Mouse (Mus musculus): ENCODE data around the gene Srrm3. TPM values are rescaled to one million over a fixed set of nuclear protein-coding genes. Genes with fewer than 3 reads are reported as not detected.

Gene Srrm3
- polyA plus RNA-seq, 1 experiment from 2014 or later, result 65.9 TPM

GRCm38 (mm10) chr5:135804735-135805134 is 2.0 kb upstream of the Srrm3 start:
- 49% methylated on average over 2 of the region's 2 CpGs for WGBS
- Histone ChIP-seq H3K9me3 (ENCODE audit: control insufficient read depth, low read length) (no peaks in the 10 kb centered on the region), H3K36me3 (ENCODE audit: control insufficient read depth, insufficient read depth, low read length) (no peaks in the 10 kb centered on the region), H3K4me1 (ENCODE audit: control insufficient read depth, insufficient read depth, low read length) (peaks cover 22% of the 10 kb centered on the region), H3K9ac (replicated peaks; ENCODE audit: low read depth, low read length) (no peak overlapping the region), H3K4me3 (ENCODE audit: low read depth, low read length) (no peak overlapping the region), H3K27me3 (ENCODE audit: control insufficient read depth, insufficient read depth, low read length) (no peaks in the 10 kb centered on the region), H3K27ac (ENCODE audit: low read depth, low read length) (peak overlapping the region; percentile 60), H3K4me2 (ENCODE audit: low read depth, low read length) (no peak overlapping the region)
- no peak for ATAC-seq (ENCODE audit: low read depth)

- Histone ChIP-seq H3K27me3 (ENCODE audit: control insufficient read depth, insufficient read depth, low read length) (no peaks in the 10 kb centered on the region), H3K4me2 (ENCODE audit: low read depth, low read length) (peak overlapping the region; percentile 73), H3K9ac (replicated peaks; ENCODE audit: low read depth, low read length) (peak overlapping the region; percentile 87), H3K27ac (ENCODE audit: low read depth, low read length) (no peak overlapping the region; the same call in 1 of the 2 replicates), H3K9me3 (ENCODE audit: control insufficient read depth, low read length) (no peaks in the 10 kb centered on the region), H3K4me3 (ENCODE audit: low read depth, low read length) (peak overlapping the region; percentile 66), H3K4me1 (ENCODE audit: control insufficient read depth, insufficient read depth, low read length) (peaks cover 9% of the 10 kb centered on the region), H3K36me3 (ENCODE audit: control insufficient read depth, insufficient read depth, low read length) (no peaks in the 10 kb centered on the region)
- WGBS, result 38% methylated on average over 3 of the region's 3 CpGs
- no peak for ATAC-seq (ENCODE audit: low read depth)
Observed at GRCm38 (mm10) chr5:135807263-135807637, 560 bp downstream of the Srrm3 start.

DNA sequence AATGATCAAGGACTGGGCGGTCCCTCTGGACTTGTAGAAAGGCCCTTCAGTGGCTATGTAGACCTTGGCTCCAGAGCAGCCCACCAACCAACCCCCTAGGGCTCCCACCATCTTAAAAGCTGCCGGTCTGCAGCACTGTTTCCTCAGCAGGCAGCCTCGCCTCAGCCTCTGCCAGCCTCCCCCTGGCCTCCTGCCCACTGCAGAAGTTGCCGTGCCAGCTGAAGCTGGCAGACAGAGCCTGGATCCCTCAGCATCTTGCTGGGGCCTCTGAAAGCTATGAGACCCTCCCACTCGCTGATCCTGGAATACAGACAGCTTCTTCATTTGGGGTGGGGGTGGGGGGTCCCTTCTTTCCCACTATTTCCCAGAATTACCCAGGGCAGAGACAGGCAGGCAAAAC is 6.3 kb downstream of the Srrm3 start:
- Histone ChIP-seq H3K4me1 (ENCODE audit: control insufficient read depth, insufficient read depth, low read length) (peaks cover 2% of the 10 kb centered on the region), H3K4me2 (ENCODE audit: low read depth, low read length) (no peak overlapping the region), H3K9me3 (ENCODE audit: control insufficient read depth, low read length) (no peaks in the 10 kb centered on the region), H3K27ac (ENCODE audit: low read depth, low read length) (no peak overlapping the region), H3K9ac (replicated peaks; ENCODE audit: low read depth, low read length) (no peak overlapping the region), H3K36me3 (ENCODE audit: control insufficient read depth, insufficient read depth, low read length) (no peaks in the 10 kb centered on the region), H3K4me3 (ENCODE audit: low read depth, low read length) (no peak overlapping the region), H3K27me3 (ENCODE audit: control insufficient read depth, insufficient read depth, low read length) (no peaks in the 10 kb centered on the region)
- ATAC-seq (ENCODE audit: low read depth), result no peak
- WGBS, result 49% methylated on average over 5 of the region's 5 CpGs

DNA sequence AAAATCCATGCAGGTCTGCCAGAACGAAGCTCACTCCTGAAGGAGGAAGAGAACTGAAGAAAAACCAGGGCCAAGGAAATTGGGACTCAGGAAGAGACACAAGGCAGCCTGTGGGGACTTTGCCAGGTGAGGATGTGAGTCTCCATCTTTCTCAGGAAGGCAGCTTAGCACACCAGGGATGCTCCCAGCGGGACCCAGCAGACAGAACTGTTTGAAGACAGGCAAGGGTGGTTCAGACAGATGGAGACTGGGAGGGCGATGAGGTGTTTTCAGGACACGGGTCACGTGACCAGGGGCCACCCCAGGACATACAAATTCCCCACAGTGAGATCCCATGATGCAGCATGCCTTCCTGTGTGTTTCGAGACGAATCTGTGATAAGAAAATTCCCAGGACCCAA is 11.8 kb downstream of the Srrm3 start:
- no peak overlapping the region for H3K4me3 ChIP-seq (ENCODE audit: low read depth, low read length)
- no peak overlapping the region for H3K9ac ChIP-seq (replicated peaks; ENCODE audit: low read depth, low read length)
- WGBS, result 47% methylated on average over 7 of the region's 7 CpGs
- no peak for ATAC-seq (ENCODE audit: low read depth)
- no peaks in the 10 kb centered on the region for H3K9me3 ChIP-seq (ENCODE audit: control insufficient read depth, low read length)
- peaks cover 19% of the 10 kb centered on the region; the same call in 1 of the 2 replicates for H3K4me1 ChIP-seq (ENCODE audit: control insufficient read depth, insufficient read depth, low read length)
- no peaks in the 10 kb centered on the region for H3K27me3 ChIP-seq (ENCODE audit: control insufficient read depth, insufficient read depth, low read length)
- H3K36me3 ChIP-seq (ENCODE audit: control insufficient read depth, insufficient read depth, low read length), result no peaks in the 10 kb centered on the region
- H3K4me2 ChIP-seq (ENCODE audit: low read depth, low read length), result no peak overlapping the region
- no peak overlapping the region for H3K27ac ChIP-seq (ENCODE audit: low read depth, low read length)

- 9% methylated on average over 7 of the region's 7 CpGs for WGBS
Observed at GRCm38 (mm10) chr5:135822316-135822944, 15.7 kb downstream of the Srrm3 start.

DNA sequence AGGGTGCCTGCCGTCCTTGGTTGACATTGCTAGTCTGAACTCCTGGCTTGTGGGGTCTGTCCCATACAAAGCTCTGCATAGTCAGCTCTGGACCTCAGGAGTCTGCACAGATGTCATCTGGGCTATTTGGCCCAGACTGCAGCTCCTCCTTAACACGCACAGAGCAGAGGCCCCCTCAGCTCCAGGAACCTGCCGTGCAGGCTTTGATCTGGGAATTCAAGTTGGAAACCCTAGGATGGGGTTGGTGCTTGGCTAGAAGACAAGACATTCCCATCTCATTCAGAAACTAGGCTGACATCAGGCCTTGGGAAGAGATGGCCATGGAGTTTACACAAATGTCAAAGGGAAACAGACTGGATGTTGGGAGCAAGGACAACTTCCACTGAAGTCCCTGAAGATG is 17.8 kb downstream of the Srrm3 start:
- H3K9ac ChIP-seq (replicated peaks; ENCODE audit: low read depth, low read length), result no peak overlapping the region
- peaks cover 33% of the 10 kb centered on the region for H3K4me1 ChIP-seq (ENCODE audit: control insufficient read depth, insufficient read depth, low read length)
- H3K36me3 ChIP-seq (ENCODE audit: control insufficient read depth, insufficient read depth, low read length), result no peaks in the 10 kb centered on the region
- ATAC-seq (ENCODE audit: low read depth), result no peak
- 30% methylated on average over 3 of the region's 3 CpGs for WGBS
- H3K27ac ChIP-seq (ENCODE audit: low read depth, low read length), result peak overlapping the region; percentile 52; the same call in 1 of the 2 replicates
- H3K9me3 ChIP-seq (ENCODE audit: control insufficient read depth, low read length), result no peaks in the 10 kb centered on the region
- H3K4me3 ChIP-seq (ENCODE audit: low read depth, low read length), result no peak overlapping the region
- no peaks in the 10 kb centered on the region for H3K27me3 ChIP-seq (ENCODE audit: control insufficient read depth, insufficient read depth, low read length)
- no peak overlapping the region for H3K4me2 ChIP-seq (ENCODE audit: low read depth, low read length)

More at GRCm38 (mm10) chr5:135822316-135822944, 15.7 kb downstream of the Srrm3 start:
- peak overlapping the region; percentile 23 for H3K4me2 ChIP-seq (ENCODE audit: low read depth, low read length)
- peak overlapping the region; percentile 88 for H3K27ac ChIP-seq (ENCODE audit: low read depth, low read length)
- H3K36me3 ChIP-seq (ENCODE audit: control insufficient read depth, insufficient read depth, low read length), result no peaks in the 10 kb centered on the region
- H3K4me3 ChIP-seq (ENCODE audit: low read depth, low read length), result no peak overlapping the region
- H3K9ac ChIP-seq (replicated peaks; ENCODE audit: low read depth, low read length), result peak overlapping the region; percentile 17; the same call in 1 of the 2 replicates
- H3K4me1 ChIP-seq (ENCODE audit: control insufficient read depth, insufficient read depth, low read length), result peaks cover 33% of the 10 kb centered on the region
- no peaks in the 10 kb centered on the region for H3K27me3 ChIP-seq (ENCODE audit: control insufficient read depth, insufficient read depth, low read length)
- no peaks in the 10 kb centered on the region for H3K9me3 ChIP-seq (ENCODE audit: control insufficient read depth, low read length)
- ATAC-seq (ENCODE audit: low read depth), result peak; percentile 87

DNA sequence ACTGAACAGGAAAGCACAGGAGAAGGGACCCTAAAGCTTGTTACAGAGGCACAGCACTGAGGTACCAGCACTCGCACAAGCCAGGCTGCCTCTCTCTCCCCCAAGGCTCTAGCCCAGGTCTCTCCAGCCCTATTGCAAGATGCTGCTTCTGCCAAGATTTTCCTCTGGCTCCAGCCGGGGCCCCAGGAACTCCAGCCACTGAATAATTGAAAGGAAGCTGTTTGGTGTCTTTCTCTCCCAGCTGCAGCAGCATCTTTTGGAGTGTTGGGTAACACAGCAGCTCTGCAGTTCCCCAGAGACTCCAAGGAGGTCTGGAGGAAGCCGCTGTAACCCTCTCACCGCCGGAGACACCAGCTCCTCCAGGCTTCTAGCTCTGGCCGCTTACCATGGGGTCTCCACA is 19.5 kb downstream of the Srrm3 start:
- WGBS, result 34% methylated on average over 6 of the region's 6 CpGs
- Histone ChIP-seq H3K4me1 (ENCODE audit: control insufficient read depth, insufficient read depth, low read length) (peaks cover 31% of the 10 kb centered on the region), H3K4me3 (ENCODE audit: low read depth, low read length) (no peak overlapping the region), H3K9ac (replicated peaks; ENCODE audit: low read depth, low read length) (no peak overlapping the region), H3K4me2 (ENCODE audit: low read depth, low read length) (0 out of 2 replicates have a peak overlapping the region, but pooled peaks have one; percentile 6), H3K27ac (ENCODE audit: low read depth, low read length) (peak overlapping the region; percentile 76), H3K27me3 (ENCODE audit: control insufficient read depth, insufficient read depth, low read length) (no peaks in the 10 kb centered on the region), H3K9me3 (ENCODE audit: control insufficient read depth, low read length) (no peaks in the 10 kb centered on the region), H3K36me3 (ENCODE audit: control insufficient read depth, insufficient read depth, low read length) (no peaks in the 10 kb centered on the region)
- ATAC-seq (ENCODE audit: low read depth), result no peak

- Histone ChIP-seq H3K4me1 (ENCODE audit: control insufficient read depth, insufficient read depth, low read length) (peaks cover 12% of the 10 kb centered on the region), H3K4me3 (ENCODE audit: low read depth, low read length) (no peak overlapping the region), H3K4me2 (ENCODE audit: low read depth, low read length) (no peak overlapping the region), H3K27ac (ENCODE audit: low read depth, low read length) (no peak overlapping the region), H3K9ac (replicated peaks; ENCODE audit: low read depth, low read length) (no peak overlapping the region), H3K9me3 (ENCODE audit: control insufficient read depth, low read length) (no peaks in the 10 kb centered on the region), H3K27me3 (ENCODE audit: control insufficient read depth, insufficient read depth, low read length) (no peaks in the 10 kb centered on the region), H3K36me3 (ENCODE audit: control insufficient read depth, insufficient read depth, low read length) (no peaks in the 10 kb centered on the region)
- 91% methylated on average over 8 of the region's 8 CpGs for WGBS
- no peak for ATAC-seq (ENCODE audit: low read depth)
Observed at GRCm38 (mm10) chr5:135829381-135829780, 22.7 kb downstream of the Srrm3 start.

DNA sequence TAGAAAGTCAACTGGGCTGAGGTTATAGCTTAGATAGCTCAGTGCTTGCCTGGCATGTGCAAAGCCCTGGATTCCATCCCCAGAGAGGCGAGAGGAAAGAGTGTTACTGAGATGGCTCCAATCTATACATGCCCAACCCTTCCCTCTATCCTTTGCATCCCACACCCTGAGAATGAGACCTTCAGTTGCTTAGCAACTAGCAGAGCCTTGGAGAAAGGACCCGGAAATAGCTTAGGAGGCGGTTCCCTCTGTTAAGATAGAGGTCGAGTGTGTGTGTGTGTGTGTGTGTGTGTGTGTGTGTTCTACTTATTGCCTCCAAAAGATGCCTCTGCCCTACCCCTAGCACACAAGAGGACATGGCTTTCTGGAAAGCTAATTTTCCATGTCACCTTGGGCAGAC is 26.0 kb downstream of the Srrm3 start:
- no peaks in the 10 kb centered on the region for H3K27me3 ChIP-seq (ENCODE audit: control insufficient read depth, insufficient read depth, low read length)
- H3K9me3 ChIP-seq (ENCODE audit: control insufficient read depth, low read length), result no peaks in the 10 kb centered on the region
- 36% methylated on average over 4 of the region's 4 CpGs for WGBS
- no peak overlapping the region for H3K4me2 ChIP-seq (ENCODE audit: low read depth, low read length)
- H3K9ac ChIP-seq (replicated peaks; ENCODE audit: low read depth, low read length), result no peak overlapping the region
- peak overlapping the region; percentile 4; the same call in 1 of the 2 replicates for H3K27ac ChIP-seq (ENCODE audit: low read depth, low read length)
- no peak for ATAC-seq (ENCODE audit: low read depth)
- H3K36me3 ChIP-seq (ENCODE audit: control insufficient read depth, insufficient read depth, low read length), result no peaks in the 10 kb centered on the region
- peaks cover 6% of the 10 kb centered on the region for H3K4me1 ChIP-seq (ENCODE audit: control insufficient read depth, insufficient read depth, low read length)
- no peak overlapping the region for H3K4me3 ChIP-seq (ENCODE audit: low read depth, low read length)

Measured in neural tube, embryonic 14.5 days (tissue).